Mouse (Mus musculus) midbrain, embryonic 16.5 days (tissue): ENCODE measurements around the gene Gm6169. TPM values are rescaled to one million over a fixed set of nuclear protein-coding genes. Genes with fewer than 3 reads are reported as not detected.

Experiments
- ATAC-seq: fragments of 200-750 bp; cut with Nextera tagmentation; 2 replicates; pipeline ENCODE4 v1.8.0; 2017; ENCODE audit warnings: moderate TSS enrichment
- H3K27ac ChIP-seq: fragments of 300-500 bp; sonication (generic); 2 replicates; pipeline ENCODE4 v1.5.1; 2014; ENCODE audit warnings: mild to moderate bottlenecking, low read length, mixed read lengths
- H3K27me3 ChIP-seq: fragments of 300-500 bp; sonication (generic); 2 replicates; pipeline ENCODE4 v1.6.1; 2014; ENCODE audit warnings: low read depth, low read length, mixed read lengths; ENCODE audit not compliant: control insufficient read depth, insufficient read depth
- H3K36me3 ChIP-seq: fragments of 300-500 bp; sonication (generic); 2 replicates; pipeline ENCODE4 v1.6.1; 2014; ENCODE audit warnings: mild to moderate bottlenecking, low read length, moderate library complexity, mixed read lengths; ENCODE audit not compliant: control insufficient read depth, insufficient read depth
- H3K4me1 ChIP-seq: fragments of 300-500 bp; sonication (generic); 2 replicates; pipeline ENCODE4 v1.6.1; 2014; ENCODE audit warnings: mild to moderate bottlenecking, low read length, mixed read lengths; ENCODE audit not compliant: control insufficient read depth, insufficient read depth
- H3K4me2 ChIP-seq: fragments of 300-500 bp; sonication (generic); 2 replicates; pipeline ENCODE4 v1.6.1; 2014; ENCODE audit warnings: mild to moderate bottlenecking, low read length, mixed read lengths
- H3K4me3 ChIP-seq: fragments of 300-500 bp; sonication (generic); 2 replicates; pipeline ENCODE4 v1.5.1; 2014; ENCODE audit warnings: low read depth, mild to moderate bottlenecking, low read length, moderate library complexity, mixed read lengths
- H3K9ac ChIP-seq: fragments of 300-500 bp; sonication (generic); 2 replicates; pipeline ENCODE4 v1.6.1; 2014; ENCODE audit warnings: low read depth, low read length, mixed read lengths
- H3K9me3 ChIP-seq: fragments of 300-500 bp; sonication (generic); replicated peaks from 2 replicates; pipeline ENCODE4 v1.6.1; 2014; ENCODE audit warnings: mild to moderate bottlenecking, low read length, mixed read lengths; ENCODE audit not compliant: control insufficient read depth, poor library complexity, severe bottlenecking
- WGBS: fragments of 180-500 bp; shearing (Covaris S2); extraction: QIAGEN DNeasy Blood & Tissue Kit; methylation state at CpG from one replicate; pipeline ENCODE4 v1.1.7; 2014; 5-methylcytosine and 5-hydroxymethylcytosine counted together
- polyA plus RNA-seq: library from polyadenylated mRNA; unstranded; fragments of >200 nt; fragmentation: Nextera tagmentation; extraction: Ambion mirVana; gene quantifications from 2 replicates; pipeline ENCODE4 v1.2.1, GENCODE M21; 2015

Gene Gm6169
- polyA plus RNA-seq, 1 experiment from 2014 or later, result 0.67 TPM

DNA sequence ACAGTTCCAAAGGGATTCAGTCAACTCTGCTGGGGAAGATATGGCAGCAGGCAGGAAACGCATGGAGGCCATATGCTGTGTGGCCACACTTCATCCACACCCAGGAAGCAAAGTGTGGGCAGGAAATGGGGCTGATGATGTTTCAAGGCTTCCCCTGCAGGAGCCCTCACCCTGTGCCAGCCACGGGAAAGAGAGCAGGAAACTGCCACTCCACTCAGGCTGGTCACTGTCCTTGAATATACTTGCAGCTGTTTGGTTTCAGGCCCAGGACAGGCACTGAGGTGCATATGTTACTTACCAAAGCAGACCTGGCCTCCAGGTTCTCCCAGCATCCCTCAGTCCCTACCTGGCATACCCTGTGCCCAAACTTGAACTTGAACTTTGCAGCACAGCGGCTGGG is 34.6 kb downstream of the Gm6169 start:
- H3K4me1 ChIP-seq, result no peaks in the 10 kb centered on the region
- H3K4me2 ChIP-seq, result no peak overlapping the region
- peaks cover 3% of the 10 kb centered on the region for H3K27me3 ChIP-seq
- 0 out of 2 replicates have a peak overlapping the region, but pooled peaks have one; percentile 20 for H3K9ac ChIP-seq
- H3K36me3 ChIP-seq, result no peaks in the 10 kb centered on the region
- no peak for ATAC-seq
- no peaks in the 10 kb centered on the region for H3K9me3 ChIP-seq
- 61% methylated on average over 3 of the region's 3 CpGs for WGBS
- no peak overlapping the region for H3K4me3 ChIP-seq
- H3K27ac ChIP-seq, result no peak overlapping the region

- WGBS, result 94% methylated on average over 2 of the region's 2 CpGs
- no peak overlapping the region for H3K27ac ChIP-seq
- peaks cover 3% of the 10 kb centered on the region for H3K27me3 ChIP-seq
- ATAC-seq, result no peak
- H3K4me3 ChIP-seq, result no peak overlapping the region
- H3K4me2 ChIP-seq, result no peak overlapping the region
- H3K9ac ChIP-seq, result no peak overlapping the region
- no peaks in the 10 kb centered on the region for H3K4me1 ChIP-seq
- H3K9me3 ChIP-seq, result no peaks in the 10 kb centered on the region
- no peaks in the 10 kb centered on the region for H3K36me3 ChIP-seq
Observed at GRCm38 (mm10) chr13:97063431-97063830, 35.6 kb downstream of the Gm6169 start.

DNA sequence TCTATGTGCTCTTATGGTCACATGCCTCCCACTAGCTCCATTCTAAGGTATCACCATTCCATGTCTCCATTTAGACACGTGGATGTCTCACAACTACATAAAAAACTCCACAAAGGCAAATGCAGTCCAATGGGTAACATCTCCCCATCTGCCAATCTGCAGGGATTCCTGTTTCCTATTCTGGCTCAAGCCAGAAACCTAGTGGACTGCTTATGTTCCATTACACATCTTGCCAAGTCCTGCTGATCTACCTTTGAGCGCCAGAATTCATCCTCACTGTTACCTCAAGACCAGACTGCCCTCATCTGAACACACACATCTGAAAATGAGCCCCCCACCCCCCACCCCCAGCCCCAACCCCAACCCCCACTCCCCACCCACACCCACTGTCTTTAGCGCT is 36.9 kb downstream of the Gm6169 start:
- Histone ChIP-seq H3K27me3 (no peaks in the 10 kb centered on the region; the same call in 1 of the 2 replicates), H3K36me3 (no peaks in the 10 kb centered on the region), H3K9me3 (no peaks in the 10 kb centered on the region), H3K4me3 (no peak overlapping the region), H3K27ac (no peak overlapping the region), H3K4me2 (no peak overlapping the region), H3K9ac (no peak overlapping the region), H3K4me1 (no peaks in the 10 kb centered on the region)
- no peak for ATAC-seq
- WGBS, result 91% methylated on average over 3 of the region's 3 CpGs

DNA sequence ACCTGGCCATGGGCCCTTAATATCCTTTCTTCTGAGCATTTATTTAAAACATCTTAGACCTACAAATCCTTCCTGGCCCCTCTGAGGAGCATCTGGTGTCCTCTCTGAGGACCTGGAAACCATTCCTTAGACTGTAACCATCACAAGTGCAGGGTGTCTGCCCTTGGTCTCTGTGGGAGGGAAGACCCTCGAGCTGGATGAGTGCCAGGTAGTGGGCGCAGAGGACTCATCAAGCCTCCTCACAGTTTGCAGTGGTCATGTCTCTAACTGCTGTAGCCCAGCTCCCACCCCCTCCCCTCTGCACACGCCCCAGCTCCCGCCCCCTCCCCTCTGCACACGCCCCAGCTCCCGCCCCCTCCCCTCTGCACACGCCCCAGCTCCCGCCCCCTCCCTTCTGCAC is 38.7 kb downstream of the Gm6169 start:
- 66% methylated on average over 6 of the region's 8 CpGs for WGBS
- H3K4me1 ChIP-seq, result no peaks in the 10 kb centered on the region
- no peak overlapping the region for H3K4me2 ChIP-seq
- H3K27me3 ChIP-seq, result no peaks in the 10 kb centered on the region
- no peaks in the 10 kb centered on the region for H3K36me3 ChIP-seq
- no peak overlapping the region for H3K4me3 ChIP-seq
- H3K9ac ChIP-seq, result no peak overlapping the region
- H3K27ac ChIP-seq, result no peak overlapping the region
- ATAC-seq, result no peak
- H3K9me3 ChIP-seq, result no peaks in the 10 kb centered on the region

DNA sequence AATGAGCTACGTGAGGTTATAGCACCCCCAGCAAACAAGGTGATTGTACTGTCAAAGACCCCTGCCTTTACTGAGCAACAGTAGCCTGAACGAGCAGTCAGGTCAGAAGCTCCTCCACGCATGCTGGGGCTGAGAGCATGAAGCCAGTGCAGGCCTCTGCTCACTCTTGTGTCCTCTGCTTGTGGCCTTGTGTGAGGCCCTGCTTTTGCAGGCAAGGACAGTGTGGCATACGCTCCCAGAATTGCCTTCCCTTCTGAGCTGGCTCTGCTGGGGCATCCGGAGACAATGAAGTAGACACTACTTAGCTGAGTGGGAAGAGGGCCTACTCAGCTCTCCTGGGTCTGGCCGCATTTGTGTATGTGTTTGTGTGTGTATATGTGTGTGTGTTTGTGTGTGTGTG is 39.3 kb downstream of the Gm6169 start:
- H3K4me2 ChIP-seq, result no peak overlapping the region
- no peaks in the 10 kb centered on the region for H3K36me3 ChIP-seq
- H3K9me3 ChIP-seq, result no peaks in the 10 kb centered on the region
- no peaks in the 10 kb centered on the region for H3K27me3 ChIP-seq
- no peak overlapping the region for H3K9ac ChIP-seq
- ATAC-seq, result no peak
- H3K4me3 ChIP-seq, result no peak overlapping the region
- H3K27ac ChIP-seq, result no peak overlapping the region
- 91% methylated on average over 6 of the region's 6 CpGs for WGBS
- no peaks in the 10 kb centered on the region for H3K4me1 ChIP-seq

- Histone ChIP-seq H3K27ac (no peak overlapping the region), H3K9me3 (no peaks in the 10 kb centered on the region), H3K27me3 (no peaks in the 10 kb centered on the region), H3K4me3 (no peak overlapping the region), H3K9ac (no peak overlapping the region), H3K4me2 (no peak overlapping the region), H3K4me1 (no peaks in the 10 kb centered on the region), H3K36me3 (no peaks in the 10 kb centered on the region)
- ATAC-seq, result no peak
- WGBS, result 51% methylated on average over 4 of the region's 4 CpGs
Observed at GRCm38 (mm10) chr13:97057817-97058216, 41.2 kb downstream of the Gm6169 start.

- H3K36me3 ChIP-seq, result no peaks in the 10 kb centered on the region
- no peak for ATAC-seq
- WGBS, result 75% methylated on average over 8 of the region's 8 CpGs
- no peak overlapping the region for H3K27ac ChIP-seq
- no peaks in the 10 kb centered on the region for H3K4me1 ChIP-seq
- no peaks in the 10 kb centered on the region for H3K9me3 ChIP-seq
- no peak overlapping the region for H3K9ac ChIP-seq
- H3K4me3 ChIP-seq, result no peak overlapping the region
- H3K4me2 ChIP-seq, result no peak overlapping the region
- no peaks in the 10 kb centered on the region for H3K27me3 ChIP-seq
Observed at GRCm38 (mm10) chr13:97053844-97054243, 45.2 kb downstream of the Gm6169 start.

DNA sequence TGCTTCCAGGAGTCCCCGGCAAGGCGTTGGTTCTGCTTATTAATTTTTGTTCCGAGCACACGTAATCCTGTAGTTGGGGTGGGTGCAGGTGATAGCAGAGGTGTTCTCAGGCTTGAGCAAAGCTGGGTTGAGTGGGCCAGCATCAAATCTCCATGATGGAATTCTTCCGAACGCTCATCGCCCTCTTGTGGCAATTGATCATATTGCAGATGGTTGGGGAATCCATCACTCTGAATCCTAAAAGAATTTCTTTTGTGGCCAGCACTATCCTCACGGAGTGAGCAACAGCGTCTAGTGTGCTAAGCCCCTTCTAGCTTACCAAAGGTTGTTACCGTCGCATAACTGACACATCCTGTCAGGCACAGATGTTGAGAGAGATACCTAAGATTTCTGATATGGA is 46.4 kb downstream of the Gm6169 start:
- Histone ChIP-seq H3K27me3 (no peaks in the 10 kb centered on the region), H3K9ac (no peak overlapping the region), H3K9me3 (no peaks in the 10 kb centered on the region), H3K4me2 (no peak overlapping the region), H3K27ac (no peak overlapping the region), H3K4me1 (no peaks in the 10 kb centered on the region), H3K36me3 (no peaks in the 10 kb centered on the region), H3K4me3 (no peak overlapping the region)
- WGBS, result 11% methylated on average over 11 of the region's 11 CpGs
- ATAC-seq, result peak; percentile 71

- Histone ChIP-seq H3K27ac (no peak overlapping the region), H3K4me3 (no peak overlapping the region), H3K4me1 (no peaks in the 10 kb centered on the region), H3K9me3 (no peaks in the 10 kb centered on the region), H3K36me3 (no peaks in the 10 kb centered on the region), H3K9ac (no peak overlapping the region), H3K27me3 (no peaks in the 10 kb centered on the region), H3K4me2 (no peak overlapping the region)
- ATAC-seq, result no peak
- WGBS, result 75% methylated on average over 6 of the region's 6 CpGs
Observed at GRCm38 (mm10) chr13:97051158-97051557, 47.9 kb downstream of the Gm6169 start.
